Mouse (Mus musculus) liver, embryonic 11.5 days (tissue): ENCODE data around the gene Inpp5k. TPM values are rescaled to one million over a fixed set of nuclear protein-coding genes. Genes with fewer than 3 reads are reported as not detected.

Experiments used
- ATAC-seq: fragments of 200-750 bp; cut with Nextera tagmentation; replicated peaks from 2 replicates; pipeline ENCODE4 v1.8.0; 2017; ENCODE audit warnings: moderate number of reproducible peaks, mild to moderate bottlenecking, moderate TSS enrichment, moderate library complexity; ENCODE audit not compliant: low FRiP score
- DNase-seq: peaks from one replicate; pipeline ENCODE4 v3.0.0-alpha.2; 2017; ENCODE audit warnings: low spot score
- H3K27ac ChIP-seq: fragments of 300-500 bp; sonication (generic); 2 replicates; pipeline ENCODE4 v1.5.1; 2014; ENCODE audit warnings: mild to moderate bottlenecking, low read depth, low read length, control low read depth
- H3K27me3 ChIP-seq: fragments of 300-500 bp; sonication (generic); replicated peaks from 2 replicates; pipeline ENCODE4 v1.6.1; 2014; ENCODE audit warnings: low read length, mixed read lengths; ENCODE audit not compliant: control insufficient read depth, insufficient read depth
- H3K36me3 ChIP-seq: fragments of 300-500 bp; sonication (generic); 2 replicates; pipeline ENCODE4 v1.6.1; 2014; ENCODE audit warnings: mild to moderate bottlenecking, low read length, moderate library complexity, mixed read lengths; ENCODE audit not compliant: control insufficient read depth, insufficient read depth
- H3K4me1 ChIP-seq: fragments of 300-500 bp; sonication (generic); replicated peaks from 2 replicates; pipeline ENCODE4 v1.6.1; 2014; ENCODE audit warnings: low read length, mixed read lengths; ENCODE audit not compliant: control insufficient read depth, insufficient read depth
- H3K4me2 ChIP-seq: fragments of 300-500 bp; sonication (generic); 2 replicates; pipeline ENCODE4 v1.6.1; 2014; ENCODE audit warnings: mild to moderate bottlenecking, control low read depth, moderate library complexity
- H3K4me3 ChIP-seq: fragments of 300-500 bp; sonication (generic); 2 replicates; pipeline ENCODE4 v1.5.1; 2014; ENCODE audit warnings: low read depth, low read length, control low read depth
- H3K9ac ChIP-seq: fragments of 300-500 bp; sonication (generic); 2 replicates; pipeline ENCODE4 v1.6.1; 2014; ENCODE audit warnings: low read depth, low read length, control low read depth
- H3K9me3 ChIP-seq: fragments of 300-500 bp; sonication (generic); 2 replicates; pipeline ENCODE4 v1.6.1; 2016; ENCODE audit warnings: low read length, inconsistent platforms, mixed read lengths; ENCODE audit not compliant: control insufficient read depth
- WGBS: fragments of 180-500 bp; shearing (Covaris S2); extraction: QIAGEN DNeasy Blood & Tissue Kit; methylation state at CpG from one replicate; pipeline ENCODE4 v1.1.7; 2014; 5-methylcytosine and 5-hydroxymethylcytosine counted together
- polyA plus RNA-seq: library from polyadenylated mRNA; unstranded; fragments of >200 nt; fragmentation: Nextera tagmentation; extraction: Ambion mirVana; gene quantifications from 2 replicates; pipeline ENCODE4 v1.2.1, GENCODE M21; 2014

Inpp5k gene
- polyA plus RNA-seq, 1 experiment from 2014 or later, result 21.9 TPM

GRCm38 (mm10) chr11:75649155-75649561, 18.4 kb downstream of the Inpp5k start:
- Histone ChIP-seq H3K4me3 (no peak overlapping the region), H3K9ac (no peak overlapping the region), H3K27ac (peak overlapping the region; percentile 77), H3K4me1 (peaks cover 30% of the 10 kb centered on the region), H3K9me3 (no peaks in the 10 kb centered on the region), H3K36me3 (no peaks in the 10 kb centered on the region), H3K27me3 (no peaks in the 10 kb centered on the region), H3K4me2 (peak overlapping the region; percentile 32)
- 0 out of 2 replicates have a peak, but pooled peaks have one; percentile 15 for ATAC-seq
- DNase-seq, result peak; percentile 38
- WGBS, result 35% methylated on average over 4 of the region's 4 CpGs

- no peaks in the 10 kb centered on the region for H3K27me3 ChIP-seq
- peak within 1 kb of the TSS; percentile 77 for H3K4me2 ChIP-seq
- DNase-seq (no peak), ATAC-seq (no peak)
- H3K4me1 ChIP-seq, result peaks cover 39% of the 10 kb centered on the region
- no peaks in the 10 kb centered on the region for H3K36me3 ChIP-seq
- no peaks in the 10 kb centered on the region for H3K9me3 ChIP-seq
- H3K27ac ChIP-seq, result peak within 1 kb of the TSS; percentile 77; the same call in 1 of the 2 replicates
- H3K9ac ChIP-seq, result peak within 1 kb of the TSS; percentile 94
- WGBS, result 58% methylated on average over 7 of the region's 7 CpGs
- H3K4me3 ChIP-seq, result peak within 1 kb of the TSS; percentile 79
Observed at GRCm38 (mm10) chr11:75650311-75650710, 19.5 kb downstream of the Inpp5k start, which contains the start of gene Myo1c. Gene Myo1c (plus strand): TSS chr11:75650504.

GRCm38 (mm10) chr11:75650958-75651425, 20.2 kb downstream of the Inpp5k start:
- peak overlapping the region; percentile 94 for H3K9ac ChIP-seq
- H3K4me3 ChIP-seq, result peak overlapping the region; percentile 79
- 23% methylated on average over 13 of the region's 13 CpGs for WGBS
- H3K36me3 ChIP-seq, result no peaks in the 10 kb centered on the region
- peaks cover 42% of the 10 kb centered on the region for H3K4me1 ChIP-seq
- no peaks in the 10 kb centered on the region for H3K27me3 ChIP-seq
- peak overlapping the region; percentile 52; the same call in 1 of the 2 replicates for H3K27ac ChIP-seq
- no peaks in the 10 kb centered on the region for H3K9me3 ChIP-seq
- DNase-seq (peak; percentile 42), ATAC-seq (no peak)
- peak overlapping the region; percentile 77 for H3K4me2 ChIP-seq

DNA sequence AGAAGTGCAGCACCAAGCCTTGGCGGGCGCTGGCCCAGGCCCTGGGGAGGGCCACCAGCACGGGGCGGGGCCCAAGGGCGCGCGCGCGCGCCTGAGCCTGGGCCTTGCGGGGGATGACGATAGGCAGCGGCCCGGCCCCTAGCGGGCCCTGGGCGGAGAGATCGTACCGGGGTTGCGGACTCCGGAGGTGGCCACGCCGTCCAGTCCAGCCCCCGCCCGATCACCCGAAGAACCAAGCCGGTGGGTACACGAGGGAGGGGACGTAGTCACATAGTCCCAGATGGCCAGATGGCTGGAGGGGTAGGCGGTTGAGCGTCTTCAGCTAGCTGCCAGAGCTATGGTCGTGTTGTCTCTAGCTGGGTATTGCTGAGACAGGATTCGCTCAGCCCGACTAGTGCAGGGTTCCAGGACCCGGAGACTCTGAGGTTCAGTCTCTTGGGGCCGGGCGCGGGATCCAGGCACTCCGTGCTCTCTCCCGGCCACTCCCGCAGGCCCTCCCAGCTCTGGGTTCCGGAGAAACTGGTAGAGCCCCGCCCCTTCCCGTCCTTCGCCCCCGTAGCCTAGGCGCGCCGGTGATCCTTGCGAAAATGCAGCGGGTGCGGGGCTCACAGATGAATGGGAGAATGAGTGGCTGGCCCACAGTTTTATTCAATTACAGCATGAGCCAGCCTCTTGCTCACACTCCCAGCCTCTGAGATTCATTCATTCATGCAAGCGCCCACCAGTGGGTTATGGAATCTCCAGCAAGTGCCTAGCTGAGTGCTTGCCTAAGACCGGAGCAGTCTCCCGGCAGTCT, 20.8 kb downstream of the Inpp5k start:
- no peaks in the 10 kb centered on the region for H3K36me3 ChIP-seq
- peak overlapping the region; percentile 89 for H3K27ac ChIP-seq
- H3K9me3 ChIP-seq, result no peaks in the 10 kb centered on the region
- no peaks in the 10 kb centered on the region for H3K27me3 ChIP-seq
- peak; percentile 79 for ATAC-seq
- H3K9ac ChIP-seq, result peak overlapping the region; percentile 94
- peak; percentile 83 for DNase-seq
- H3K4me3 ChIP-seq, result peak overlapping the region; percentile 79
- WGBS, result under 1% methylated on average over 54 of the region's 54 CpGs
- peaks cover 47% of the 10 kb centered on the region for H3K4me1 ChIP-seq
- H3K4me2 ChIP-seq, result peak overlapping the region; percentile 77

DNA sequence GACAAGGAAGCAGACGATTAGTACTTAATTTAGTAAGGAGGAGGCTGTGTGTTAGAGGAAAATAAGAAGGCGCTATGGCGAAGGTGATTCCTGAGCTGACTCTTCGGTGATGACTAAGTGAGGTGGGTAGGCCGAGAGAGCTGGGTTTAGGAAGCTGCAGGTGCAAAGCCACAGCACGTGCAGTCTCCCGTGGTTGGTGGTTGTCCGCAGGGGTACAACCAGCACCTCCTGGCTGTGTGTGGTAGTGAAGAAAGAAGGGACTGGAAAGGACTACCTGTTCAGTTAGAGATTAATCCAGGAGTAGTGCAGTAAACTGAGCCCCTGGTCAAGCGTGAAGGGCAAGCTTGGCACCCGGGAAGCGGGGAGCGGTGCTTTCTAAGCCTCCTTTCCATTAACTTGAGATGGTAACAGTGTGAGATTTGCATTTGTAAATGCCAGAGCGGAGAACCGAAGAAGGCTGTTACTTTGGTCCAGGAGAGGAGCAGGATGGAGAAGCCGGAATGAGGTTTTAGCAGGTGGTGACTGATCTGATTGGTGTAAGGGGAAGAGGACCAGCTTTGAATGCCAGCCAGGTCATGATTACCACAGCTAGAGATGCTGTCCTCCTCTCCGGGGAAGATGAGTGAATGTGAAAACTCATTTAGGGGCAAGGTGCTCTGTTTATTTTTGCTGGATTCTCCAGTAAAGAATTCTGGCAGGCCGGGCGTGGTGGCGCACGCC, 21.6 kb downstream of the Inpp5k start:
- peak overlapping the region; percentile 94 for H3K9ac ChIP-seq
- H3K4me3 ChIP-seq, result peak overlapping the region; percentile 79
- no peaks in the 10 kb centered on the region for H3K9me3 ChIP-seq
- H3K4me1 ChIP-seq, result peaks cover 52% of the 10 kb centered on the region
- 24% methylated on average over 20 of the region's 20 CpGs for WGBS
- no peaks in the 10 kb centered on the region for H3K36me3 ChIP-seq
- H3K4me2 ChIP-seq, result peak overlapping the region; percentile 77
- H3K27ac ChIP-seq, result peak overlapping the region; percentile 89
- ATAC-seq (no peak), DNase-seq (no peak)
- no peaks in the 10 kb centered on the region for H3K27me3 ChIP-seq

- Histone ChIP-seq H3K9ac (peak overlapping the region; percentile 44), H3K9me3 (no peaks in the 10 kb centered on the region), H3K4me1 (peaks cover 52% of the 10 kb centered on the region), H3K27ac (peak overlapping the region; percentile 94), H3K27me3 (no peaks in the 10 kb centered on the region), H3K4me2 (peak overlapping the region; percentile 77), H3K36me3 (peaks cover 5% of the 10 kb centered on the region; the same call in 1 of the 2 replicates), H3K4me3 (peak overlapping the region; percentile 79)
- WGBS, result 23% methylated on average over 14 of the region's 14 CpGs
- ATAC-seq, result no peak
- peak; percentile 53 for DNase-seq
Observed at GRCm38 (mm10) chr11:75652942-75653684, 22.3 kb downstream of the Inpp5k start.

DNA sequence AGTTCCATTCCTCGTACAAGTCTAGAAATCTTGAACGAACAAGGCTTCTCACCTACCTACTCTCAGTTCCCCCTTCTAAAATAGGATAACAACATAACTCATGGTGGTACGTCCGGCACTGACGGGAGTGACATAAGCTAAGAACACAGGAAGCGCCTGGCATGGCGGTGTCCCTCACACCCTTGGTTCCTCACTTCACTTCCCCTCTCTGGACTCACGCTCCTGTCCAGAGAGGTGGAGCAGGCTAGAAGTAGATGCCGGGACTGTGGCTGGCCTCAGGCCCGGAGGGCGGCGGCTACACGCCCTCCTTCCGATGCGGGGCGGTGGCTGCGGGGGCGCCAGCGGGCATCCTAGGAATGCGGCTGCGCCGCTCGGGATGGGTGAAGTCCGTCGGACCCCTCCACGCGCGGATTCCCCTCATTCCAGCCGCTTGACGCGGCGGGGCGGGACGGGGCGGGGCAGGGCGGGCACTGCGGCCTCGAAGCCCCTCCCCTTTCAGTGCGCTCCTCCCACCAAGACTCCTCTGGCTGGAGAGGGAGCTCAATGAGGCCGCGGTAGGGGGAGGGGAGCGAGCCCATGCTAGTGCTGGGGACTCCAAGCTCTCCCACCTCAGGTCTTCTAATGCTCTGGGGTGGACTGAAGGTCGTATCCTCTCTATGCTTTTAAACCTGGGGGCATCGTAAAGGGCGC, 23.1 kb downstream of the Inpp5k start:
- 1% methylated on average over 30 of the region's 45 CpGs for WGBS
- peak overlapping the region; percentile 94 for H3K27ac ChIP-seq

More for the DNA sequence above, 23.1 kb downstream of the Inpp5k start:
- DNase-seq, result peak; percentile 86
- peak overlapping the region; percentile 77 for H3K4me2 ChIP-seq
- H3K9ac ChIP-seq, result peak overlapping the region; percentile 44
- H3K4me3 ChIP-seq, result peak overlapping the region; percentile 76
- H3K4me1 ChIP-seq, result peaks cover 48% of the 10 kb centered on the region
- peaks cover 10% of the 10 kb centered on the region; the same call in 1 of the 2 replicates for H3K36me3 ChIP-seq
- H3K9me3 ChIP-seq, result no peaks in the 10 kb centered on the region
- no peaks in the 10 kb centered on the region for H3K27me3 ChIP-seq
- ATAC-seq, result peak; percentile 74
